Mouse (Mus musculus) cerebellum, adult 2 months (tissue): ENCODE data around the gene Ppt2. TPM values are rescaled to one million over a fixed set of nuclear protein-coding genes. Genes with fewer than 3 reads are reported as not detected.
A peak's percentile ranks its signal among the peaks of the same experiment; 100 is the strongest.

Experiments
- DNase-seq, 2 experiments: peaks; one replicate each; pipeline ENCODE4 v3.0.0; 2021
- H3K27ac ChIP-seq: fragments of 200-500 bp; 2 replicates; pipeline ENCODE4 v1.5.1; 2012; ENCODE audit warnings: low read length, control low read depth, inconsistent platforms; ENCODE audit not compliant: insufficient read depth
- H3K27me3 ChIP-seq: fragments of 200-500 bp; 2 replicates; pipeline ENCODE4 v1.6.1; 2012; ENCODE audit warnings: inconsistent platforms, mild to moderate bottlenecking, low read length, moderate library complexity; ENCODE audit not compliant: control insufficient read depth, insufficient read depth
- H3K4me1 ChIP-seq: fragments of 200-500 bp; 2 replicates; pipeline ENCODE4 v1.6.1; 2011; ENCODE audit warnings: low read length; ENCODE audit not compliant: control insufficient read depth, insufficient read depth
- H3K4me3 ChIP-seq: fragments of 200-500 bp; replicated peaks from 2 replicates; pipeline ENCODE3; 2011; ENCODE audit warnings: mild to moderate bottlenecking, low read depth, low read length, control low read depth; ENCODE audit not compliant: insufficient read depth
- CTCF ChIP-seq: fragments of 200-500 bp; IDR thresholded peaks from 2 replicates; pipeline ENCODE4 v1.5.1; 2011; ENCODE audit warnings: low read depth, mild to moderate bottlenecking, control low read depth, low read length, moderate library complexity, borderline replicate concordance; ENCODE audit not compliant: insufficient read depth
- POLR2A ChIP-seq: fragments of 200-500 bp; IDR thresholded peaks from 2 replicates; pipeline ENCODE4 v1.6.1; 2011; ENCODE audit warnings: low read length, control low read depth, borderline replicate concordance; ENCODE audit not compliant: insufficient read depth
- WGBS: fragments of 180-500 bp; shearing (Covaris S2); methylation state at CpG from one replicate; pipeline ENCODE4 v1.1.7; 2018; 5-methylcytosine and 5-hydroxymethylcytosine counted together
- polyA plus RNA-seq: library from polyadenylated mRNA; depleted of rRNA; stranded (reverse); fragments of >200 nt; gene quantifications from 2 replicates; pipeline ENCODE4 v1.2.3, GENCODE M21; 2012

Gene Ppt2
- polyA plus RNA-seq, 1 experiment: 57.3 TPM

DNA sequence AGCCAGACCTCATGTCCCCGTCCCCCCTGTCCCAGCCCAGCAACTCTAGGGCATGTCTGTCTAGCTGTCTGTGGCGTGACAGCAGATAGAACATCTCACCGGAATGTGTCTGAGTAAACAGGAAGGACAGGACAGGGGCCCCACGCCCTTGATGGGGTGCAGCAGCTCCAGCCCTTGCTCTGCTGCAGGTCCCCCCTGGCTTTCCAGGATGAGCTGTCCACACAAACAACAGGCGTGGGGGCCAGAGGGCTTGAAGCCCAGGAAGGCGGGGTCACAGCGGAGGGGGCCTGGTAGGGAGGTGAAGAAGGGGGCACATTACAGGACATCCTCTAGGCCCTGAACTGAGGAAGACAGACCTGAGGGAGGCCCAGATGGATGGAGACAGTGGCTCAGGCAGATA is 26.9 kb upstream of the Ppt2 start:
- WGBS: 71% methylated on average over 7 of the region's 7 CpGs
- DNase-seq: no peak
- H3K27ac ChIP-seq: no peak overlapping the region
- H3K4me1 ChIP-seq: peaks cover 6% of the 10 kb centered on the region; the same call in 1 of the 2 replicates
- no peak for TF ChIP-seq POLR2A
- TF ChIP-seq CTCF: no peak
- H3K27me3 ChIP-seq: no peaks in the 10 kb centered on the region
- H3K4me3 ChIP-seq: no peak overlapping the region

DNA sequence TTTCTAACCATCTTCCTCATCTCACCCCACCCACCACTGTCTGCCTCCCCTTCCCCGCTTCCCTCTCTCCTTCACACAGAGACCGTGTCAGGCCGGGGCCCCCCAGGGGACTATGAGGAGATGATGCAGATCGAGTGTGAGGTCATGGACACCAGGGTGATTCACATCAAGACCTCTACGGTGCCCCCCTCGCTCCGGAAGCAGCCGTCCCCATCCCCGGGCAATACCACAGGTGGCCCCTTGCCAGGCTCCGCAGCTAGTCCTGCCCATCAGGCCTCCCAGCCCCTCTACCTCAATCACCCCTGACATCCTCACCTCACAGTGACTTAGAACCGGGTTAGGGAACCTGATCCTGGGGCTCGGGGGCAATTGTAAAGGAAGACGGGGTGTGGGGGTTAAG is 26.1 kb upstream of the Ppt2 start:
- TF ChIP-seq POLR2A (no peak), CTCF (no peak)
- Histone ChIP-seq H3K27me3 (no peaks in the 10 kb centered on the region), H3K4me1 (peaks cover 6% of the 10 kb centered on the region; the same call in 1 of the 2 replicates), H3K4me3 (no peak overlapping the region), H3K27ac (no peak overlapping the region)
- peak; percentile 24 to 33 for DNase-seq
- WGBS: 86% methylated on average over 13 of the region's 13 CpGs

DNA sequence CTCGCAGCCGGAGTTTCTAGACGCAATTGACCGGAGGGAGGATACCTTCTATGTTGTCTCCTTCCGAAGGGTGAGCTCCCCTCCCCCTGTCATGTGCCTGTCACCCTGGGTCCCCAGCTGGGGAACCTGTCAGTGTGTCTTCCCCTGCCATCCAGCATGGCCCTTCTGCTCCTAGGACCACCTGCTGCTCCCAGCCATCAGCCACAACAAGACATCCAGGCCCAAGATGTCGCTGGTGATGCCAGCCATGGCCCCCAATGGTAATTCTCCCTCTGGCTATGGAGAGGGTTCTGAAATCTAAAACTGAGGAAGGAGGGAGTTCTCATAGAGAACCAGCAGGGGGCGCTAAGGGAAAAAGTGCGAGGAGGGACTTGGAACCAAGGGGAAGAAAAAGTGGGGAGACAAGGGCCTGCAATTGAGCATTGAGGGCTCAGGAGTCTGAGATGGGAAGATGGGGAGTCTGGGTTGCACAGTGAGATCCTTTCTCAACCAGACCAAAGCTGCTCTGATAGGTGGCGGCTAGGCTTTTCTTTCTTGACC is 25.5 kb upstream of the Ppt2 start:
- WGBS: 64% methylated on average over 9 of the region's 9 CpGs
- DNase-seq: peak; percentile 43 to 59
- Histone ChIP-seq H3K4me3 (no peak overlapping the region), H3K27ac (no peak overlapping the region), H3K27me3 (no peaks in the 10 kb centered on the region), H3K4me1 (peaks cover 6% of the 10 kb centered on the region; the same call in 1 of the 2 replicates)
- TF ChIP-seq POLR2A (no peak), CTCF (peak; percentile 60)

DNA sequence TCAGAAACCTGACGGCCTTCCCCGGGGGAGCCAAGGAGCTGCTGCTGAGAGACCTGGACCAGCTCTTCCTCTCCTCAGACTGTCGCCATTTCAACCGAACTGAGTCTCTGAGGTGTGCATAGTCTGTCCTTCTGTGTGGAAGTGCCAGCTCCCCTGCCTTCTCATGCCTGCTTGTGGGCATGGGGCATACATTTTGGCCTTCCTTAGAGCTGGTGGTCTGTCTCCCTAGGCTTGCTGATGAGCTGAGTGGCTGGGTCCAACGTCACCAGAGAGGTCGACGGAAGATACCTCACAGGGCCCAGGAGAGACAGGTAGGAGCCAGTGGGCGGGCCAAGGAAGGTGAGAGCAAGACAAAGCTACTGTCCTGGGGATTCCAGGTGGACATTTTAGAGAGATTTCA is 24.7 kb upstream of the Ppt2 start:
- no peak overlapping the region for H3K4me3 ChIP-seq
- DNase-seq: peak; percentile 6 to 18
- WGBS: 88% methylated on average over 8 of the region's 8 CpGs
- peaks cover 11% of the 10 kb centered on the region; the same call in 1 of the 2 replicates for H3K4me1 ChIP-seq
- no peak overlapping the region for H3K27ac ChIP-seq
- H3K27me3 ChIP-seq: no peaks in the 10 kb centered on the region
- TF ChIP-seq POLR2A (no peak), CTCF (no peak)

DNA sequence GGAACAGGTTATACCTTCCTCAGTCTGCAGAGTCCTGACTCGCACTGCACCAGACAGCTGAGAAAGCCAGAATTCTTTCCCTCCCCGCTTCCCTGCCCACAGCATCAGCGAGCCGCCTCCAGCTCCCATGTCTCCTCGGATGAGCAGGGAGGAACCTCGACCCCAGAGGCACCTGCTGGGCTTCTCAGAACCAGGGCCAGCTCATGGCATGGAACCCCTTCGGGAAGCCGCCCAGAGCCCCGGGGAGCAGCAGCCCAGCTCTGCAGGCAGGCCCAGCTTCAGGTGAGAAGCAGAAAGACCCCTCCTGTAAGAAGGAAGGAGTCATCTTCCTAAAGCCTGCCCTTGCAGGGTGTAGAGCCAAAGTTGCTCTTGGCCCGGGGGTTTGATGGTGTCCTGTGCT is 24.2 kb upstream of the Ppt2 start:
- WGBS: 81% methylated on average over 10 of the region's 10 CpGs
- TF ChIP-seq CTCF (no peak), POLR2A (no peak)

DNA sequence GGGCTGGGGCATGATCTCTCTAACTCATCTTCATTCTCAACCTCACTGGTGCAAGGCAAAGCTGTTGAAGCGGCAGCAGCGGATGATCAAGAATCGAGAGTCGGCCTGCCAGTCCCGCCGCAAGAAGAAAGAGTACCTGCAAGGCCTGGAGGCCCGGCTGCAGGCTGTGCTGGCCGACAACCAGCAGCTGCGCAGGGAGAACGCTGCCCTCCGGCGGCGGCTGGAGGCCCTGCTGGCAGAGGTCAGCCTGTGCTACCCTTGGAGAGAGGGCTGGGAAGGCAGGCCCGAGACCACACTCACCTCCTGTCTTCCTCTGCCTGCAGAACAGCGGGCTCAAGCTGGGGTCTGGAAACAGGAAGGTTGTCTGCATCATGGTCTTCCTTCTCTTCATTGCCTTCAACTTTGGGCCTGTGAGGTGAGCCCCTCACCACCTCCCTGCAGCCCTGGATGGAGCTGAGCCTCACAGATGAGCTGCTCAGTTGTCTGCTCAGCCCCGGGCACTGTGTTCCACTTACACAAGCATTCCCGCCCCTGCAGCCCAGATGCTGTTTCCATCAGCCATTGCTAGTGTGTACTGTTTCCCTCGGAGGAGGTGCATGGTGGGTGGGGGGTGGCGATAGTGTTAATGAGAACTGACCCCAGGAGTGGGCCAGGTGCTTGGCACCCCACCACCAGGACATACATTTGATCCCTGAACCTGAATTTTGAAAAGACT is 23.4 kb upstream of the Ppt2 start:
- TF ChIP-seq POLR2A: no peak
- TF ChIP-seq CTCF: no peak
- DNase-seq: peak; percentile 43 to 44
- Histone ChIP-seq H3K4me1 (peaks cover 11% of the 10 kb centered on the region; the same call in 1 of the 2 replicates), H3K27me3 (no peaks in the 10 kb centered on the region), H3K27ac (no peak overlapping the region), H3K4me3 (no peak overlapping the region)
- 32% methylated on average over 19 of the region's 19 CpGs for WGBS

More for the DNA sequence above, 24.2 kb upstream of the Ppt2 start:
- peaks cover 11% of the 10 kb centered on the region; the same call in 1 of the 2 replicates for H3K4me1 ChIP-seq
- no peak overlapping the region for H3K27ac ChIP-seq
- no peaks in the 10 kb centered on the region for H3K27me3 ChIP-seq
- DNase-seq: no peak
- H3K4me3 ChIP-seq: no peak overlapping the region

DNA sequence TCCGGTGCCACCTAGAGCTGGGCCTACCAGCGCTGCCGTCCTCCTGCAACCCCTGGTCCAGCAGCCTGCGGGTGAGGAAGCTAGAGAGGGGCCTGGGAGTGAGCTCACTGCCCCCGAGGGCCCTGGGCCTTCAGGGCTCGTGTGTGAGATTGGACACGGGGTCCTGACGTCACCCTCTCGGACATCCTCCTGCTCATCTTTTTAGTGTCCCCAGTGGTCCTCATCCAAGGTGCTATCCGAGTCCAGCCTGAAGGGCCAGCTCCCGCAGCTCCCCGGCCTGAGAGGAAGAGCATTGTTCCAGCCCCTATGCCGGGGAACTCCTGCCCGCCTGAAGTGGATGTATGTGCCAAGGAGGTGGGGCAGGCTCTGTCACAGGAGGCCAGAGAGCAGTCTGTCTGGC is 22.5 kb upstream of the Ppt2 start:
- TF ChIP-seq CTCF: no peak
- no peak for TF ChIP-seq POLR2A
- WGBS: 75% methylated on average over 14 of the region's 14 CpGs

DNA sequence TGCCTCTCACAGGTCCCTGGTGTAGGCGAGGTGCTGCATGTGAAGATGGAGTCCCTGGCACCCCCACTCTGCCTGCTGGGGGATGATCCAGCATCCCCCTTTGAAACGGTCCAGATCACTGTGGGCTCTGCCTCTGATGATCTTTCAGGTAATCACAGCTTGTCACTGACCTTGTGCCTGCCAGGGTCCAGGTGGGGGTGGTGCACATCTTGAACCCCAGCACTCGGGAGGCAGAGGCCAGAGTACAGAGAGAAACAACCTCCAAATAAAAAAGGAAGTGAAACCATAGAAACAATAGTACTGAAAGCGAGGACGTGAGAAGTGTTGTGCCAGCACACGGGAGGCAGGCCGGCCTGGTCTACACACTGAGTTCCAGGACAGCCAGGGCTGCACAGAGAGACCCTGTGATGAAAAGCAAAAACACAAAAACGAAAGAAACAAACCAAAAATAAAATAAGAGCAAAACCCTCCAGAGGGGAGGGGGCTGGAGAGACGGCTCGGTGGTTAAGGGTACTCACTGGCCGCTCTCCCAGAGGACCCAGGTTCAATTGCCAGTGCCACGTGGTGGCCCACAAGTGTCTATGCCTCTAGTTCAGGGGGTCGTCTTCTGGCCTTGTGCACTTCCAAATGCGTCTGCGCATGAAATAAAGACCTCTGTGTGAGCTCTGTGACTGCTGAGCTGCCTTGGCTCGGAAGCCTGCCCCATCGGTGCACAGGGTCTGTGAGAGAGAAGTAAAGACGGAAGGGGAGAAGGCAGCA is 21.0 kb upstream of the Ppt2 start:
- TF ChIP-seq CTCF (no peak), POLR2A (no peak)
- peaks cover 12% of the 10 kb centered on the region for H3K4me1 ChIP-seq
- H3K27me3 ChIP-seq: no peaks in the 10 kb centered on the region
- peak in 1 of 2 experiments; percentile 8 for DNase-seq
- whole genome bisulfite sequencing: 83% methylated on average over 18 of the region's 18 CpGs
- no peak overlapping the region for H3K4me3 ChIP-seq
- H3K27ac ChIP-seq: no peak overlapping the region

More for the DNA sequence above, 22.5 kb upstream of the Ppt2 start:
- DNase-seq: peak in 1 of 2 experiments; percentile 6
- H3K4me1 ChIP-seq: peaks cover 14% of the 10 kb centered on the region
- no peak overlapping the region for H3K27ac ChIP-seq
- H3K27me3 ChIP-seq: no peaks in the 10 kb centered on the region
- H3K4me3 ChIP-seq: no peak overlapping the region
